Mouse (Mus musculus): ENCODE results near the gene Emsy.

DNA sequence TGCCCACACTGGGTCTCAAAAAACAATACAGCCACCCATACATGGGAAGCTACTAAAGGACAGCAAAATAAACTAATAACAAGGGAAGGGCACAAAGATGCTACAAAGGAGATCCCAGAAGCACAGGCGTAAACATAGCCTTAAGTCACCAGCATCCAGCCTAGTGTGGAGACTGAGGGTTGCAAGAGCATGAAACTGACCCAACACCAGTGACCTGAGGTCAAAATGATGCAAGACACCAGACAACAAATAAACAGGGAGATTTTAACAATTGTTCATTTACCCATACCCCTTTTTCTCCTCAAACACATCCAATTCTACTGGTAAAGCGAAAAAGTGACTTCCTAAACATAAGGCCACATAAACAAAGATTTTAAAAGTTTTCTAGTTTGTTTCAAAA lies 20.0 kb downstream of the Emsy start:
- no peak for TF ChIP-seq CTCF (IDR thresholded peaks at IDR 0.05)
- no peak for TF ChIP-seq EP300 (IDR thresholded peaks at IDR 0.05)
